Mouse (Mus musculus): ENCODE measurements at regions not wholly inside any gene's neighbourhood (a gene's known extent, or its start where the extent isn't known, plus 50 kb on each side); places are given as distances from the start of the nearest gene placed in this dataset.

DNA sequence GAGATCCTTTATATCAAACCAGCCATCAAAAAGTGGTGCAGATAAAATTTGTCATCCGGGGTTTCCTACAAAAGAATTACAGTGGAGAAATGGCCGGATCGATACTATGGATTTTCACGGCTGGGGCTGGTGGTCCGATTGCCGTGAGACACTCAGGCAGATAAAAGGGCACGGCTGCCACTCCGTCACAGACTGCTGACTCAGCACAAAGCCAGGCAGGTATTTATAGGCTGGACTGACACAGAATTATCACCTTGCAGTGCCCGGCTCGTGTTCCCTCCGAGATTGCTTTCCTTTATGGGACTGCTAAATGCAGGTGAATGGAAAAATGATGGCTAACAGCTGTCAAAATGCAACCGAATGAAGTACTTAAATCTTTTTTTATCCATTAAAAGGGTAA, 199.5 kb upstream of the Zfp64 start:
- Histone ChIP-seq H3K4me1 (replicated peaks; ENCODE audit: control insufficient read depth, insufficient read depth, low read length) (peaks cover 18% of the 10 kb centered on the region), H3K27me3 (ENCODE audit: control insufficient read depth, insufficient read depth, low read length) (no peaks in the 10 kb centered on the region), H3K4me3 (ENCODE audit: control insufficient read depth, insufficient read depth, low read length) (no peak overlapping the region), H3K36me3 (ENCODE audit: control insufficient read depth, insufficient read depth, low read length) (no peaks in the 10 kb centered on the region), H3K27ac (ENCODE audit: control insufficient read depth, insufficient read depth, low read length) (no peak overlapping the region)
- no peak for DNase-seq
- WGBS, result 82% methylated on average over 12 of the region's 12 CpGs
- no peak for TF ChIP-seq POLR2A (IDR thresholded peaks at IDR 0.05; ENCODE audit: control insufficient read depth, extremely low read depth, insufficient read depth, low read length, poor library complexity)
- no peak for TF ChIP-seq CTCF (IDR thresholded peaks at IDR 0.05; ENCODE audit: borderline replicate concordance, control insufficient read depth, extremely low read depth, insufficient read depth, low read length, poor library complexity)

DNA sequence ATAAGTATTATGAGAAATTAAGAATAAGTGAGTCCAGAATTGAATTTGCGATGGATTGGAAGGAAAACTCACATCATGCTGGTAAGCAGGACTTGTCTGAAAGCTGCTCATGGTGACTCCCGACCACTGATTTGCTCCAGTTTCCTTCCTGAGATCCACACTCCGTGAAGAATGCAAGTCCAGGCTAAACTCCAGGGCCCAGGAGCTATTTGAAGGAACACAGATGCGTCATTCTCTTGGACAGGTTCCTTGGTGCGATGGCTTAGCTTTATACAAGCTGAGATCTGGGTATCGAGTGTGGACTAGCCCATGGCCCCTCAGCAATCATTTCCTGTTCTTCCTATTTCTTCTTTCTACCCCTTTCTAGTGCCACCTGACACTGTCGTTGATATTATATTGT, 192.3 kb upstream of the Zfp64 start:
- TF ChIP-seq CTCF (IDR thresholded peaks at IDR 0.05; ENCODE audit: borderline replicate concordance, control insufficient read depth, extremely low read depth, insufficient read depth, low read length, poor library complexity) (no peak), POLR2A (IDR thresholded peaks at IDR 0.05; ENCODE audit: control insufficient read depth, extremely low read depth, insufficient read depth, low read length, poor library complexity) (no peak)
- WGBS, result 79% methylated on average over 7 of the region's 7 CpGs
- Histone ChIP-seq H3K4me1 (replicated peaks; ENCODE audit: control insufficient read depth, insufficient read depth, low read length) (no peaks in the 10 kb centered on the region), H3K36me3 (ENCODE audit: control insufficient read depth, insufficient read depth, low read length) (no peaks in the 10 kb centered on the region), H3K27ac (ENCODE audit: control insufficient read depth, insufficient read depth, low read length) (no peak overlapping the region), H3K27me3 (ENCODE audit: control insufficient read depth, insufficient read depth, low read length) (no peaks in the 10 kb centered on the region), H3K4me3 (ENCODE audit: control insufficient read depth, insufficient read depth, low read length) (no peak overlapping the region)
- no peak for DNase-seq

DNA sequence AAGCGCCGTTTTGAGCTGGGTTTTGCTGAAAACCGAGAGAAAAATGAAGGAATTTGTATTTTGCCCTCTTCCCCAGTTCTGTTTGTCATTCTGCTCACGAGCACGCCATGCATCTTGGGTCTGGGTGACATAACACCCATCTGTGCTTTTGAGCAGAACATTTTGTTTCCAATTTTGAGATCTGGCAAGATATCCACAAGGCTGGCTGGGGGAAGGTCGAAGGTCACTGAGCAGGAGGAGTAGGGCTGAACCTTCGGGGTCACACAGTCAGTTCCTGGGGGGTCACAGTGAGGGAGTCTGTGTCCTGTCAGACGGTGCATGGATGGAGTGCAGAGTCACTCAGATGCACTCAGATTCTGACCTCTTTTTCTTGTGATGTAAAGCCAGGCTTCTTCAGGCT, 186.8 kb upstream of the Zfp64 start:
- WGBS, result 84% methylated on average over 8 of the region's 8 CpGs
- no peaks in the 10 kb centered on the region for H3K36me3 ChIP-seq (ENCODE audit: control insufficient read depth, insufficient read depth, low read length)
- H3K4me1 ChIP-seq (replicated peaks; ENCODE audit: control insufficient read depth, insufficient read depth, low read length), result no peaks in the 10 kb centered on the region
- H3K27ac ChIP-seq (ENCODE audit: control insufficient read depth, insufficient read depth, low read length), result no peak overlapping the region
- DNase-seq, result no peak
- no peaks in the 10 kb centered on the region for H3K27me3 ChIP-seq (ENCODE audit: control insufficient read depth, insufficient read depth, low read length)
- H3K4me3 ChIP-seq (ENCODE audit: control insufficient read depth, insufficient read depth, low read length), result no peak overlapping the region
- no peak for TF ChIP-seq CTCF (IDR thresholded peaks at IDR 0.05; ENCODE audit: borderline replicate concordance, control insufficient read depth, extremely low read depth, insufficient read depth, low read length, poor library complexity)
- TF ChIP-seq POLR2A (IDR thresholded peaks at IDR 0.05; ENCODE audit: control insufficient read depth, extremely low read depth, insufficient read depth, low read length, poor library complexity), result no peak

GRCm38 (mm10) chr2:169133855-169134254, 178.5 kb upstream of the Zfp64 start:
- H3K27me3 ChIP-seq (ENCODE audit: control insufficient read depth, insufficient read depth, low read length), result no peaks in the 10 kb centered on the region
- no peak for DNase-seq
- H3K4me3 ChIP-seq (ENCODE audit: control insufficient read depth, insufficient read depth, low read length), result no peak overlapping the region
- no peaks in the 10 kb centered on the region for H3K36me3 ChIP-seq (ENCODE audit: control insufficient read depth, insufficient read depth, low read length)
- WGBS, result 46% methylated on average over 15 of the region's 15 CpGs
- no peak for TF ChIP-seq CTCF (IDR thresholded peaks at IDR 0.05; ENCODE audit: borderline replicate concordance, control insufficient read depth, extremely low read depth, insufficient read depth, low read length, poor library complexity)
- no peak overlapping the region for H3K27ac ChIP-seq (ENCODE audit: control insufficient read depth, insufficient read depth, low read length)
- peaks cover 3% of the 10 kb centered on the region; the same call in 1 of the 2 replicates for H3K4me1 ChIP-seq (replicated peaks; ENCODE audit: control insufficient read depth, insufficient read depth, low read length)

GRCm38 (mm10) chr2:169125476-169125875, 170.1 kb upstream of the Zfp64 start:
- Histone ChIP-seq H3K4me1 (replicated peaks; ENCODE audit: control insufficient read depth, insufficient read depth, low read length) (no peaks in the 10 kb centered on the region), H3K36me3 (ENCODE audit: control insufficient read depth, insufficient read depth, low read length) (no peaks in the 10 kb centered on the region), H3K27me3 (ENCODE audit: control insufficient read depth, insufficient read depth, low read length) (no peaks in the 10 kb centered on the region), H3K4me3 (ENCODE audit: control insufficient read depth, insufficient read depth, low read length) (no peak overlapping the region), H3K27ac (ENCODE audit: control insufficient read depth, insufficient read depth, low read length) (no peak overlapping the region)
- no peak for DNase-seq
- WGBS, result 93% methylated on average over 10 of the region's 10 CpGs
- TF ChIP-seq CTCF (IDR thresholded peaks at IDR 0.05; ENCODE audit: borderline replicate concordance, control insufficient read depth, extremely low read depth, insufficient read depth, low read length, poor library complexity) (no peak), POLR2A (IDR thresholded peaks at IDR 0.05; ENCODE audit: control insufficient read depth, extremely low read depth, insufficient read depth, low read length, poor library complexity) (no peak)

GRCm38 (mm10) chr2:169122887-169123286, 167.5 kb upstream of the Zfp64 start:
- Histone ChIP-seq H3K4me1 (replicated peaks; ENCODE audit: control insufficient read depth, insufficient read depth, low read length) (no peaks in the 10 kb centered on the region), H3K4me3 (ENCODE audit: control insufficient read depth, insufficient read depth, low read length) (no peak overlapping the region), H3K27me3 (ENCODE audit: control insufficient read depth, insufficient read depth, low read length) (no peaks in the 10 kb centered on the region), H3K27ac (ENCODE audit: control insufficient read depth, insufficient read depth, low read length) (peak overlapping the region; percentile 52), H3K36me3 (ENCODE audit: control insufficient read depth, insufficient read depth, low read length) (no peaks in the 10 kb centered on the region)
- no peak for DNase-seq
- 92% methylated on average over 7 of the region's 7 CpGs for WGBS
- TF ChIP-seq POLR2A (IDR thresholded peaks at IDR 0.05; ENCODE audit: control insufficient read depth, extremely low read depth, insufficient read depth, low read length, poor library complexity) (no peak), CTCF (IDR thresholded peaks at IDR 0.05; ENCODE audit: borderline replicate concordance, control insufficient read depth, extremely low read depth, insufficient read depth, low read length, poor library complexity) (peak; percentile 16; the same call in 1 of the 2 replicates)

- Histone ChIP-seq H3K27me3 (ENCODE audit: control insufficient read depth, insufficient read depth, low read length) (no peaks in the 10 kb centered on the region), H3K4me3 (ENCODE audit: control insufficient read depth, insufficient read depth, low read length) (no peak overlapping the region), H3K4me1 (replicated peaks; ENCODE audit: control insufficient read depth, insufficient read depth, low read length) (no peaks in the 10 kb centered on the region), H3K27ac (ENCODE audit: control insufficient read depth, insufficient read depth, low read length) (no peak overlapping the region), H3K36me3 (ENCODE audit: control insufficient read depth, insufficient read depth, low read length) (no peaks in the 10 kb centered on the region)
- WGBS, result 87% methylated on average over 10 of the region's 10 CpGs
- no peak for DNase-seq
- TF ChIP-seq POLR2A (IDR thresholded peaks at IDR 0.05; ENCODE audit: control insufficient read depth, extremely low read depth, insufficient read depth, low read length, poor library complexity) (no peak), CTCF (IDR thresholded peaks at IDR 0.05; ENCODE audit: borderline replicate concordance, control insufficient read depth, extremely low read depth, insufficient read depth, low read length, poor library complexity) (no peak)
Observed at GRCm38 (mm10) chr2:169116841-169117240, 161.5 kb upstream of the Zfp64 start.

Measured in thymus, adult 2 months (tissue).